Mouse (Mus musculus) common myeloid progenitor, adult 5-6 weeks (primary cell): ENCODE data around the gene Itga10. TPM values are rescaled to one million over a fixed set of nuclear protein-coding genes. Genes with fewer than 3 reads are reported as not detected.
"Not testable (repeated sequence)": the region's sequence is repeated elsewhere in the genome, so short reads cannot be mapped to it uniquely, and the experiment has no call there.

Experiments
- ATAC-seq: replicated peaks from 2 replicates; pipeline ENCODE4 v1.8.0; 2016; ENCODE audit warnings: low read depth, mild to moderate bottlenecking, moderate TSS enrichment, inconsistent platforms; ENCODE audit not compliant: poor library complexity, severe bottlenecking
- total RNA-seq: library from RNA; stranded (forward); fragments of 200-1000, 187-1606 nt; gene quantifications from 2 replicates; pipeline ENCODE4 v1.2.3, GENCODE M21; 2017

Itga10 gene
- total RNA-seq, 1 experiment from 2014 or later, result 0.37 TPM

GRCm38 (mm10) chr3:96634015-96634414 is 11.4 kb upstream of the Itga10 start:
- ATAC-seq, result no peak

GRCm38 (mm10) chr3:96634928-96635879 is 10.2 kb upstream of the Itga10 start, which contains the start of the genes Pex11b and Gm42957:
Pex11b (plus strand) TSS chr3:96635376.
Gm42957 (plus strand) TSS chr3:96635474.
- ATAC-seq, result peak; percentile 91

- no peak for ATAC-seq
These were observed 9.5 kb upstream of the Itga10 start for GRCm38 (mm10) chr3:96635906-96636305.

GRCm38 (mm10) chr3:96636448-96636847 is 8.9 kb upstream of the Itga10 start:
- ATAC-seq, result no peak

- peak; percentile 65 for ATAC-seq
These were observed 6.2 kb upstream of the Itga10 start for GRCm38 (mm10) chr3:96639219-96639618.

GRCm38 (mm10) chr3:96647365-96647764 is 2.0 kb downstream of the Itga10 start:
- ATAC-seq, result no peak

- peak; percentile 41 for ATAC-seq
These were observed 15.5 kb downstream of the Itga10 start for GRCm38 (mm10) chr3:96660901-96661300.

GRCm38 (mm10) chr3:96662731-96663316 is 17.4 kb downstream of the Itga10 start:
- no peak for ATAC-seq

GRCm38 (mm10) chr3:96663432-96664239 is 18.3 kb downstream of the Itga10 start:
- peak; percentile 86 for ATAC-seq

- ATAC-seq, result not testable (repeated sequence)
These were observed 20.5 kb downstream of the Itga10 start for GRCm38 (mm10) chr3:96665732-96666363.

GRCm38 (mm10) chr3:96666916-96667315 is 21.5 kb downstream of the Itga10 start:
- no peak for ATAC-seq

- no peak for ATAC-seq
These were observed 21.9 kb downstream of the Itga10 start for GRCm38 (mm10) chr3:96667316-96667715.

- no peak for ATAC-seq
These were observed 23.2 kb downstream of the Itga10 start for GRCm38 (mm10) chr3:96668424-96669067.

GRCm38 (mm10) chr3:96669727-96670468 is 24.5 kb downstream of the Itga10 start, which contains the start of gene Ankrd35:
Ankrd35 (plus strand) TSS chr3:96670131.
- ATAC-seq, result peak; percentile 96

GRCm38 (mm10) chr3:96671519-96671918 is 26.1 kb downstream of the Itga10 start:
- no peak for ATAC-seq

GRCm38 (mm10) chr3:96673514-96673913 is 28.1 kb downstream of the Itga10 start:
- ATAC-seq, result no peak

- ATAC-seq, result no peak
These were observed 29.1 kb downstream of the Itga10 start for GRCm38 (mm10) chr3:96674442-96674841.

GRCm38 (mm10) chr3:96675171-96675570 is 29.8 kb downstream of the Itga10 start:
- ATAC-seq, result peak; percentile 67

- no peak for ATAC-seq
These were observed 30.3 kb downstream of the Itga10 start for GRCm38 (mm10) chr3:96675690-96676089.
